Mouse (Mus musculus): ENCODE results near the gene Pcif1. TPM values are rescaled to one million over a fixed set of nuclear protein-coding genes. Genes with fewer than 3 reads are reported as not detected.

Gene Pcif1
- 92.8 and 99.5 TPM in 2 replicates for polyA plus RNA-seq (2014; fragmentation: Nextera tagmentation; extraction: Ambion mirVana)

- peak within 1 kb of the TSS; percentile 100 for H3K9ac ChIP-seq (replicated peaks; ENCODE audit: low read length)
- 1% methylated on average over 39 of the region's 40 CpGs for WGBS
- H3K27ac ChIP-seq (replicated peaks; ENCODE audit: low read depth, low read length): peak within 1 kb of the TSS; percentile 100
- H3K9me3 ChIP-seq (ENCODE audit: control insufficient read depth, low read length): no peaks in the 10 kb centered on the region
- H3K36me3 ChIP-seq (ENCODE audit: control insufficient read depth, insufficient read depth, low read length): peaks cover 12% of the 10 kb centered on the region
- H3K27me3 ChIP-seq (ENCODE audit: control insufficient read depth, insufficient read depth, low read length): no peaks in the 10 kb centered on the region
- peak; percentile 88 for ATAC-seq (ENCODE audit: low FRiP score, low TSS enrichment)
- peak within 1 kb of the TSS; percentile 94 for H3K4me2 ChIP-seq (ENCODE audit: low read length)
- peaks cover 27% of the 10 kb centered on the region for H3K4me1 ChIP-seq (ENCODE audit: control insufficient read depth, insufficient read depth, low read length)
- H3K4me3 ChIP-seq (replicated peaks; ENCODE audit: low read depth, low read length): peak within 1 kb of the TSS; percentile 96
- peak; percentile 96 for DNase-seq
Observed at GRCm38 (mm10) chr2:164879228-164879567, at the start of gene Pcif1. Gene Pcif1, plus strand, starts transcription at chr2:164879304.

DNA sequence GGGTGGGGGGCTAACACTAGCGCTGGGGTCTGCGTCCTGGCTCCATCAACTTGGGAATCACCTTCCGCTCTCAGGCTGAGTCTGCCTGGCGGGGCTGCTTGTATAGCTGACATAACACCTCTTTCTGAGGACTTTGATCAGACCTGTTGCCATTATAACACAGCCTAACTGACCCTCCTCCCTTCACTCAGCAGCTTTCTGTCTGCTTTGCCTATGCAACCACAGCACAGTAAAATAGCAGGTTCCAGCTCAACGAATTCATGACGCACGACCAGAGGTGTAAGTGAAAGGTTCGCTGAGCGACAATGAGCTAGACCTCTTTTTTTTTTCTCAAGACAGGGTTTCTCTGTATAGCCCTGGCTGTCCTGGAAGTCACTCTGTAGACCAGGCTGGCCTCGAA, 48.1 kb upstream of the Pcif1 start:
- peaks cover 32% of the 10 kb centered on the region for H3K36me3 ChIP-seq (ENCODE audit: control insufficient read depth, insufficient read depth, low read length)
- no peak overlapping the region for H3K4me3 ChIP-seq (replicated peaks; ENCODE audit: low read depth, low read length)
- DNase-seq (no peak), ATAC-seq (ENCODE audit: low FRiP score, low TSS enrichment) (no peak)
- no peak overlapping the region for H3K4me2 ChIP-seq (ENCODE audit: low read length)
- no peak overlapping the region for H3K27ac ChIP-seq (replicated peaks; ENCODE audit: low read depth, low read length)
- H3K9me3 ChIP-seq (ENCODE audit: control insufficient read depth, low read length): no peaks in the 10 kb centered on the region
- H3K4me1 ChIP-seq (ENCODE audit: control insufficient read depth, insufficient read depth, low read length): peaks cover 17% of the 10 kb centered on the region
- H3K9ac ChIP-seq (replicated peaks; ENCODE audit: low read length): no peak overlapping the region
- no peaks in the 10 kb centered on the region for H3K27me3 ChIP-seq (ENCODE audit: control insufficient read depth, insufficient read depth, low read length)
- WGBS: 90% methylated on average over 10 of the region's 10 CpGs

DNA sequence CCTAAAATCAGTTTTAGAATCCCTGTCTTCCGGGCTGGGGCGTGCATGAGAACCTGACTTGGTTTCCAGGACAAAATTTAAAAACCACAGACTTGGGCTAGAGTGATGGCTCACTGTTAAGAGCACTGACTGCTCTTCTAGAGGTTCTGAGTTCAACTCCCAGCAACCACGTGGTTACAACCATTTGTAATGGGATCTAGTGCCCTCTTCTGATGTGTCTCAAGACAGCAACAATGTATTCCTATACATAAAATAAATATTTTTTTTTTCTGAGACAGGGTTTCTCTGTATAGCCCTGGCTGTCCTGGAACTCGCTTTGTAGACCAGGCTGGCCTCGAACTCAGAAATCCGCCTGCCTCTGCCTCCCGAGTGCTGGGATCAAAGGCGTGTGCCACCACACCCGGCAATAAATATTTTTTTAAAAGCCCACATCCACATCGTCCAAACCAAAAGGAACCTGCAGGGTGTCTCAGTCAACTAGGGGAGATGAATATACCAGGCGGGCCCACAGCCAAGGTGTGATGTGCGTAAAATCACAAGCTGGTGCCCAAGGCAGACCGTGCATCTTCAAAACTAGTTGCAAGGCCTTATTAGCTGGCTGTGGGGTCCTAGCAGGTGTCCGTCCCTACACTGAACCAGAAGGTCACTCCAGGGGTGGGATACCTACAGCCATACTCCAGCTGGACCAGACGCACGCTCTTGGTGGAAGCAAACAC, 46.9 kb upstream of the Pcif1 start:
- peaks cover 17% of the 10 kb centered on the region for H3K4me1 ChIP-seq (ENCODE audit: control insufficient read depth, insufficient read depth, low read length)
- peak overlapping the region; percentile 74; the same call in 1 of the 2 replicates for H3K27ac ChIP-seq (replicated peaks; ENCODE audit: low read depth, low read length)
- WGBS: 69% methylated on average over 16 of the region's 16 CpGs
- H3K4me3 ChIP-seq (replicated peaks; ENCODE audit: low read depth, low read length): peak overlapping the region; percentile 69
- no peaks in the 10 kb centered on the region for H3K9me3 ChIP-seq (ENCODE audit: control insufficient read depth, low read length)
- DNase-seq: no peak
- ATAC-seq (ENCODE audit: low FRiP score, low TSS enrichment): no peak
- no peaks in the 10 kb centered on the region for H3K27me3 ChIP-seq (ENCODE audit: control insufficient read depth, insufficient read depth, low read length)
- peak overlapping the region; percentile 64 for H3K9ac ChIP-seq (replicated peaks; ENCODE audit: low read length)
- peaks cover 24% of the 10 kb centered on the region for H3K36me3 ChIP-seq (ENCODE audit: control insufficient read depth, insufficient read depth, low read length)
- H3K4me2 ChIP-seq (ENCODE audit: low read length): peak overlapping the region; percentile 99

DNA sequence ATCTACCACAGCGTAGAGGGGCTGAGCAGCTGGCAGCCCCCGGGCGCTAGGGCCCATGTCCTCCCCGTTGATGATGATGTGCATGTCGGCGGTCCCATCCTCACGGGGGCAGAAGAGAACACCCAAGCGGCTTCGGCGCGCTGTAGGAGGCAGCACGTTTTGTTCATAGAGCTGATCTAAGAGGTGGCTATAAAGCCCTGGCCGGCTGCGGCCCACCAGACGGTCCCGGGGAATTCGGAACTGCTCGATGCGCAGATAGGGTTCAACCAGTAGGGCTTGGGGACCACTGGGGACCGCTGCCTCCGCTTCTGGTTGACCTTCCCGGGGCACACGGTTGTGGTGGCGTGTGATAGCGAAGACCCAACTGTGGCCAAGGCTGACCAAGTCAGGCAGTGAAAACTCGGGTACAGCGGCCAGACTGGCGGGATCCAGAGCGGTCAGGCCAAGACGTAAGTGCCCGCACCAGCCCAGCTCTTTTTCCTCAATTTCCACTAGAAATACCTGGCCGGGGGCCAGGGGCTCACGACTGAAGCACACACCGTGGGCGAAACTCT, 46.3 kb upstream of the Pcif1 start, which contains the start of gene Ctsa:
Gene Ctsa (plus strand): TSS at position 126 of the 554 bp plus-strand sequence.
- Histone ChIP-seq H3K4me3 (replicated peaks; ENCODE audit: low read depth, low read length) (peak within 1 kb of the TSS; percentile 69), H3K27ac (replicated peaks; ENCODE audit: low read depth, low read length) (peak within 1 kb of the TSS; percentile 74), H3K36me3 (ENCODE audit: control insufficient read depth, insufficient read depth, low read length) (peaks cover 18% of the 10 kb centered on the region), H3K4me2 (ENCODE audit: low read length) (peak within 1 kb of the TSS; percentile 99), H3K4me1 (ENCODE audit: control insufficient read depth, insufficient read depth, low read length) (peaks cover 17% of the 10 kb centered on the region), H3K9ac (replicated peaks; ENCODE audit: low read length) (peak within 1 kb of the TSS; percentile 64), H3K9me3 (ENCODE audit: control insufficient read depth, low read length) (no peaks in the 10 kb centered on the region), H3K27me3 (ENCODE audit: control insufficient read depth, insufficient read depth, low read length) (no peaks in the 10 kb centered on the region)
- peak; percentile 65 for ATAC-seq (ENCODE audit: low FRiP score, low TSS enrichment)
- DNase-seq: peak; percentile 83
- under 1% methylated on average over 35 of the region's 35 CpGs for WGBS

DNA sequence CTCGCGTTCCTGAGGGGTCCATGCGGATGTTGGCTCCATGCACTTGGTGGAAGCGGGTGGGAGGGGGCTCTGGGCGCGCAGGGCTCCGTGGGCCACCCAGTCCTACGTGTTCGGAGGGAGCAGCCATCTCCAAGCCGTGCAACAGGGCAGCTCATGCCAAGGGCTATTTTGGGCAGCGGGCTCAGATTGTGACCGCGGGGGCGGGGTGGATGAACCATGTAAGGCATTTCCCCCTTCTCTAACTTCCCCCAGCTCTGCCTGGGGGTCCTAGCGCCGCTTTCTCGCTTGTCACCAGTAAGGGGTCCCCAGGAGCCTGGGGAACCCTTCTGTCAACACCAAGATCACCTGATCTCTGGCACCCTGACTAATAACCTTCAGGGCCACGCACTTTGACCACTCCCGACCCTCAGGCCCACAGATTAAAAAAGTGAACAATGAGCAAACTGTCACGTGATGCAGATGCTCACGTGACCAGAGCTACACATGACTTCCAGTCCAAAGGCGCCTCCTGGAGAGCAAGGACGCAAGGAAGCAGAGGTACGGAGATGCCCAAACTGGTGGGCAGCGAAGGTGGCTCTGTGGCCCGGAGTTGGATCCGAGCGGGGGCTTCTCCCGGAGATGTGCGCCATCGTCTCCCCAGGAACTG, 45.7 kb upstream of the Pcif1 start, which contains the start of gene Neurl2:
Gene Neurl2 (minus strand): TSS at position 143 of the 646 bp plus-strand sequence.
- H3K36me3 ChIP-seq (ENCODE audit: control insufficient read depth, insufficient read depth, low read length): peaks cover 18% of the 10 kb centered on the region
- peak within 1 kb of the TSS; percentile 74 for H3K27ac ChIP-seq (replicated peaks; ENCODE audit: low read depth, low read length)

DNA sequence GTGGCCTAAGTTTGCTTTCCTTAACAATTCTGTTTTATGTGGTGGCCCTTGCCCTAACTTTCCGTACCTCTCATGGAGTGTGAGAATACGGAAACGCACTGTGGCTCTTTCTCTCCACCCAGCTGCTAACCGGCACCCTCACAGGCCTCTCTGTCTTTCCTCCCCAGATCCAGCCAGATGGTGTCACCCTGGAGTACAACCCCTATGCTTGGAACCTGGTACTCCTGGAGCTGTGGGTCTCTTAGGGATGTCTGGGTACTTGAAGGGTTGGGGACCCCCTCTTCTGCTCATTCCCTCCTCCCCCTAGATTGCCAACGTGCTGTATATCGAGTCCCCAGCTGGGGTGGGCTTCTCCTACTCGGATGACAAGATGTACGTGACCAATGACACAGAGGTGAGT, 44.6 kb upstream of the Pcif1 start:
- peak overlapping the region; percentile 69 for H3K4me3 ChIP-seq (replicated peaks; ENCODE audit: low read depth, low read length)
- H3K27me3 ChIP-seq (ENCODE audit: control insufficient read depth, insufficient read depth, low read length): no peaks in the 10 kb centered on the region
- H3K36me3 ChIP-seq (ENCODE audit: control insufficient read depth, insufficient read depth, low read length): peaks cover 21% of the 10 kb centered on the region
- DNase-seq (no peak), ATAC-seq (ENCODE audit: low FRiP score, low TSS enrichment) (no peak)
- peak overlapping the region; percentile 99 for H3K4me2 ChIP-seq (ENCODE audit: low read length)
- H3K9ac ChIP-seq (replicated peaks; ENCODE audit: low read length): peak overlapping the region; percentile 64; the same call in 1 of the 2 replicates
- no peaks in the 10 kb centered on the region for H3K9me3 ChIP-seq (ENCODE audit: control insufficient read depth, low read length)
- WGBS: 43% methylated on average over 8 of the region's 8 CpGs
- no peak overlapping the region for H3K27ac ChIP-seq (replicated peaks; ENCODE audit: low read depth, low read length)
- peaks cover 17% of the 10 kb centered on the region for H3K4me1 ChIP-seq (ENCODE audit: control insufficient read depth, insufficient read depth, low read length)

More for the DNA sequence above, 45.7 kb upstream of the Pcif1 start, which contains the start of gene Neurl2:
- under 1% methylated on average over 31 of the region's 31 CpGs for WGBS
- Histone ChIP-seq H3K9ac (replicated peaks; ENCODE audit: low read length) (peak within 1 kb of the TSS; percentile 64), H3K4me3 (replicated peaks; ENCODE audit: low read depth, low read length) (peak within 1 kb of the TSS; percentile 69), H3K4me1 (ENCODE audit: control insufficient read depth, insufficient read depth, low read length) (peaks cover 17% of the 10 kb centered on the region), H3K9me3 (ENCODE audit: control insufficient read depth, low read length) (no peaks in the 10 kb centered on the region), H3K27me3 (ENCODE audit: control insufficient read depth, insufficient read depth, low read length) (no peaks in the 10 kb centered on the region), H3K4me2 (ENCODE audit: low read length) (peak within 1 kb of the TSS; percentile 99)
- DNase-seq (peak; percentile 95), ATAC-seq (ENCODE audit: low FRiP score, low TSS enrichment) (peak; percentile 67)

DNA sequence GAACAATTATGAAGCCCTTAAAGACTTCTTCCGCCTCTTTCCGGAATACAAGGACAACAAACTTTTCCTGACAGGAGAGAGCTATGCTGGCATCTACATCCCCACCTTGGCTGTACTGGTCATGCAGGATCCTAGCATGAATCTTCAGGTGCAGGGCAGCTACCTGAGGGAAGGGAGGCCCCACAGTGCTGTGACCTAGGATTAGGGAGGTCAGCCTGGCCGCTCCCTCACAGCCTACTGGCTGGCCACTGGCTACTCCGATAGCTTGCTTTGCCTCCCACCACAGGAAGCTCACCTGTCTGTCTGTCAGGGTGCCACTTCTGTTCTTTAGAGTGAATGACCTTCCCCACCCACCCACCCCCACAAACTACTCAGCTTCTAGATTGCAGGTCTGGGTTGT, 43.9 kb upstream of the Pcif1 start:
- no peak overlapping the region for H3K4me3 ChIP-seq (replicated peaks; ENCODE audit: low read depth, low read length)
- H3K36me3 ChIP-seq (ENCODE audit: control insufficient read depth, insufficient read depth, low read length): peaks cover 28% of the 10 kb centered on the region
- peaks cover 17% of the 10 kb centered on the region for H3K4me1 ChIP-seq (ENCODE audit: control insufficient read depth, insufficient read depth, low read length)
- H3K27ac ChIP-seq (replicated peaks; ENCODE audit: low read depth, low read length): no peak overlapping the region
- H3K9me3 ChIP-seq (ENCODE audit: control insufficient read depth, low read length): no peaks in the 10 kb centered on the region
- H3K9ac ChIP-seq (replicated peaks; ENCODE audit: low read length): no peak overlapping the region
- ATAC-seq (ENCODE audit: low FRiP score, low TSS enrichment) (no peak), DNase-seq (no peak)
- H3K4me2 ChIP-seq (ENCODE audit: low read length): peak overlapping the region; percentile 99; the same call in 1 of the 2 replicates
- 97% methylated on average over 4 of the region's 4 CpGs for WGBS
- no peaks in the 10 kb centered on the region for H3K27me3 ChIP-seq (ENCODE audit: control insufficient read depth, insufficient read depth, low read length)

GRCm38 (mm10) chr2:164845782-164846181, 33.3 kb upstream of the Pcif1 start:
- no peak overlapping the region for H3K4me2 ChIP-seq (ENCODE audit: low read length)
- no peaks in the 10 kb centered on the region for H3K4me1 ChIP-seq (ENCODE audit: control insufficient read depth, insufficient read depth, low read length)
- H3K9ac ChIP-seq (replicated peaks; ENCODE audit: low read length): no peak overlapping the region
- no peak for ATAC-seq (ENCODE audit: low FRiP score, low TSS enrichment)
- no peak overlapping the region for H3K4me3 ChIP-seq (replicated peaks; ENCODE audit: low read depth, low read length)
- no peaks in the 10 kb centered on the region for H3K27me3 ChIP-seq (ENCODE audit: control insufficient read depth, insufficient read depth, low read length)
- H3K9me3 ChIP-seq (ENCODE audit: control insufficient read depth, low read length): no peaks in the 10 kb centered on the region
- H3K36me3 ChIP-seq (ENCODE audit: control insufficient read depth, insufficient read depth, low read length): no peaks in the 10 kb centered on the region
- 63% methylated on average over 3 of the region's 3 CpGs for WGBS
- H3K27ac ChIP-seq (replicated peaks; ENCODE audit: low read depth, low read length): no peak overlapping the region
- DNase-seq: no peak

Measured in midbrain, embryonic 14.5 days (tissue).